Mouse (Mus musculus) limb, embryonic 15.5 days (tissue): ENCODE data around the gene Tat. TPM values are rescaled to one million over a fixed set of nuclear protein-coding genes. Genes with fewer than 3 reads are reported as not detected.

Experiments
- ATAC-seq: fragments of 200-750 bp; cut with Nextera tagmentation; 2 replicates; pipeline ENCODE4 v1.8.0; 2017; ENCODE audit warnings: low read depth, moderate TSS enrichment; ENCODE audit not compliant: insufficient number of reproducible peaks, low FRiP score, low TSS enrichment
- H3K27ac ChIP-seq: fragments of 300-500 bp; sonication (generic); 2 replicates; pipeline ENCODE4 v1.5.1; 2015; ENCODE audit warnings: moderate library complexity, mild to moderate bottlenecking, inconsistent platforms
- H3K27me3 ChIP-seq: fragments of 300-500 bp; sonication (generic); 2 replicates; pipeline ENCODE4 v1.6.1; 2015; ENCODE audit warnings: inconsistent platforms
- H3K36me3 ChIP-seq: fragments of 300-500 bp; sonication (generic); 2 replicates; pipeline ENCODE4 v1.6.1; 2015; ENCODE audit warnings: inconsistent platforms
- H3K4me1 ChIP-seq: fragments of 300-500 bp; sonication (generic); 2 replicates; pipeline ENCODE4 v1.6.1; 2015; ENCODE audit warnings: inconsistent platforms
- H3K4me2 ChIP-seq: fragments of 300-500 bp; sonication (generic); 2 replicates; pipeline ENCODE4 v1.6.1; 2015; ENCODE audit warnings: mild to moderate bottlenecking, inconsistent platforms
- H3K4me3 ChIP-seq: fragments of 300-500 bp; sonication (generic); 2 replicates; pipeline ENCODE4 v1.5.1; 2015; ENCODE audit warnings: mild to moderate bottlenecking, inconsistent platforms
- H3K9ac ChIP-seq: fragments of 300-500 bp; sonication (generic); 2 replicates; pipeline ENCODE4 v1.6.1; 2015; ENCODE audit warnings: inconsistent platforms
- H3K9me3 ChIP-seq: fragments of 300-500 bp; sonication (generic); 2 replicates; pipeline ENCODE4 v1.6.1; 2016; ENCODE audit warnings: inconsistent platforms
- WGBS: fragments of 180-500 bp; shearing (Covaris S2); methylation state at CpG from one replicate; pipeline ENCODE4 v1.1.7; 2015; 5-methylcytosine and 5-hydroxymethylcytosine counted together
- polyA plus RNA-seq: library from polyadenylated mRNA; unstranded; fragments of >200 nt; fragmentation: Nextera tagmentation; extraction: Ambion mirVana; gene quantifications from 2 replicates; pipeline ENCODE4 v1.2.1, GENCODE M21; 2015

Tat gene
- polyA plus RNA-seq, 1 experiment from 2014 or later = not detected

- Histone ChIP-seq H3K4me3 (no peak overlapping the region), H3K27me3 (peaks cover 38% of the 10 kb centered on the region), H3K27ac (no peak overlapping the region), H3K36me3 (no peaks in the 10 kb centered on the region), H3K9ac (no peak overlapping the region), H3K4me2 (no peak overlapping the region), H3K9me3 (no peaks in the 10 kb centered on the region), H3K4me1 (peaks cover 36% of the 10 kb centered on the region)
- no peak for ATAC-seq
- 84% methylated on average over 4 of the region's 4 CpGs for WGBS
These were observed 31.1 kb upstream of the Tat start for GRCm38 (mm10) chr8:109959112-109959511.

DNA sequence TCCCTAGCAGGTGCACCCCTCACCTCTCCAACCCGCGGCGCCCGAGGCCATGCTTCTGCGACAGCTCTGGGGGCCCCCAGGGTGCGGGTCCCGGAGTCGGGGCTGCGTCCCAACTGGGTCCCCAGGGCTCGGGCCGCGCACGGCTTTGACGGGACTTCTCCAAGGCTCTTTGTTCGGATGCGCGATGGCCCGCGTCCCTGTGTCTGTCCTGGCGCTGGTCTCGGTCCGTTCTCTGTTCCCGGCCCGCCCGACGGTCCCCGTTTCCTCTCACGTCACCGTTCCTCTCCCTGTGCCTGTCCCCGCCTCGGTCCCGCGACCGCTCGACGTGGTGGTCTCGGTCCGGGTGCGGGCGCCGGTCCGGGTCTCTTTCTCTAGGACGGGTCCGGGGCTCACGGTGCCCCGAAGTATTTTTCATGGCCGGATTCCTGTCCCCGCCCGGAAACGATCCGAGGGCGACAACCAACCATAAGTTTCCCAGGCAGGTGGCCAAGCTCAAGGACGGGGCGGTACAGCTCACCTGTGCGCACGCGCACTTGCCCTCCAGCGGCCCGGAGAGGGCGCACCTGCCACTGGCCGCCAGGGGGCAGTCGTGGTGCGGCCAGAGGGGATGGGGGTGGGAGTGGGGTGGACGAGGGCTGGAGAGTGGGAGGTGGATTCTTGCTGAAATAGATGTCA, 28.4 kb upstream of the Tat start, which contains the start of gene Marveld3:
Marveld3 (minus strand) TSS at position 511 of the 675 bp plus-strand sequence.
- H3K9me3 ChIP-seq = no peaks in the 10 kb centered on the region
- peak within 1 kb of the TSS; percentile 45 for H3K4me3 ChIP-seq
- H3K4me1 ChIP-seq = peaks cover 32% of the 10 kb centered on the region
- no peak for ATAC-seq
- H3K36me3 ChIP-seq = no peaks in the 10 kb centered on the region
- 3% methylated on average over 64 of the region's 64 CpGs for WGBS
- H3K27ac ChIP-seq = no peak within 1 kb of the TSS
- H3K9ac ChIP-seq = no peak within 1 kb of the TSS
- H3K4me2 ChIP-seq = peak within 1 kb of the TSS; percentile 77
- H3K27me3 ChIP-seq = peaks cover 41% of the 10 kb centered on the region

- Histone ChIP-seq H3K27me3 (peaks cover 41% of the 10 kb centered on the region), H3K4me3 (no peak overlapping the region), H3K4me2 (no peak overlapping the region), H3K36me3 (no peaks in the 10 kb centered on the region), H3K9me3 (no peaks in the 10 kb centered on the region), H3K9ac (no peak overlapping the region), H3K4me1 (peaks cover 23% of the 10 kb centered on the region), H3K27ac (no peak overlapping the region)
- ATAC-seq = no peak
- WGBS = 66% methylated on average over 9 of the region's 9 CpGs
These were observed 27.3 kb upstream of the Tat start for GRCm38 (mm10) chr8:109962896-109963295.

GRCm38 (mm10) chr8:109963421-109963820, 26.8 kb upstream of the Tat start:
- no peak overlapping the region for H3K27ac ChIP-seq
- no peak overlapping the region for H3K9ac ChIP-seq
- no peak overlapping the region for H3K4me3 ChIP-seq
- WGBS = 57% methylated on average over 13 of the region's 13 CpGs
- peaks cover 46% of the 10 kb centered on the region for H3K27me3 ChIP-seq
- no peaks in the 10 kb centered on the region for H3K9me3 ChIP-seq
- no peaks in the 10 kb centered on the region for H3K36me3 ChIP-seq
- H3K4me1 ChIP-seq = peaks cover 17% of the 10 kb centered on the region
- H3K4me2 ChIP-seq = no peak overlapping the region
- no peak for ATAC-seq

GRCm38 (mm10) chr8:109964106-109964505, 26.1 kb upstream of the Tat start:
- no peak for ATAC-seq
- Histone ChIP-seq H3K9ac (no peak overlapping the region), H3K27ac (no peak overlapping the region), H3K36me3 (no peaks in the 10 kb centered on the region), H3K27me3 (peaks cover 53% of the 10 kb centered on the region), H3K4me1 (peaks cover 16% of the 10 kb centered on the region), H3K9me3 (no peaks in the 10 kb centered on the region), H3K4me2 (no peak overlapping the region), H3K4me3 (no peak overlapping the region)
- WGBS = 63% methylated on average over 4 of the region's 4 CpGs

DNA sequence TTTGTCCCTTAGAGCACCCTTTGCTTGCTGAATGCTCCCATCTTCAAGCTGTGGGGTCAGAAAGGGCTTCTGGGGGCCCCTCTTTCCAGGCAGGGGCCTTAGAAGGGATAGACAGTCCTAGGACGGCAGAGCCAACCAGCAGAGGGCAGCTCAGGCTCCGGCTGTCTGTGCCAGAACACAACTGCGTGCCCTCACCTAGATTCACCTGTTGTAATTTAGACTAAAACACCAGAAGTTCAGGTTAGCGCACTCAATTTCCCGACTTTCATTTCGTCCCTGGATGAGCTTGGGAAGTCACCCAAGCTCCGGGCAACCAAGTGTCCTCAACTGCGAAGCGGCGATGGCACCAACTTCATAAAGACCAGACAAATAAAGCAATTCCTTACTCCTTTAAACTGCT, 21.4 kb upstream of the Tat start:
- Histone ChIP-seq H3K4me2 (no peak overlapping the region), H3K36me3 (no peaks in the 10 kb centered on the region), H3K4me3 (no peak overlapping the region), H3K9ac (no peak overlapping the region), H3K4me1 (no peaks in the 10 kb centered on the region), H3K27ac (no peak overlapping the region), H3K9me3 (no peaks in the 10 kb centered on the region), H3K27me3 (peaks cover 26% of the 10 kb centered on the region)
- 54% methylated on average over 10 of the region's 10 CpGs for WGBS
- no peak for ATAC-seq

GRCm38 (mm10) chr8:109970323-109970722, 19.9 kb upstream of the Tat start:
- H3K27ac ChIP-seq = no peak overlapping the region

GRCm38 (mm10) chr8:109972901-109973300, 17.3 kb upstream of the Tat start:
- ATAC-seq = no peak
- WGBS = 77% methylated on average over 4 of the region's 4 CpGs
- no peaks in the 10 kb centered on the region for H3K4me1 ChIP-seq
- no peak overlapping the region for H3K4me3 ChIP-seq
- H3K9ac ChIP-seq = no peak overlapping the region
- no peak overlapping the region for H3K27ac ChIP-seq
- no peaks in the 10 kb centered on the region for H3K36me3 ChIP-seq
- H3K4me2 ChIP-seq = no peak overlapping the region
- H3K27me3 ChIP-seq = peaks cover 22% of the 10 kb centered on the region
- H3K9me3 ChIP-seq = no peaks in the 10 kb centered on the region

More at GRCm38 (mm10) chr8:109970323-109970722, 19.9 kb upstream of the Tat start:
- peaks cover 23% of the 10 kb centered on the region for H3K27me3 ChIP-seq
- ATAC-seq = no peak
- H3K4me2 ChIP-seq = no peak overlapping the region
- H3K4me3 ChIP-seq = no peak overlapping the region
- H3K4me1 ChIP-seq = no peaks in the 10 kb centered on the region
- no peaks in the 10 kb centered on the region for H3K36me3 ChIP-seq
- no peaks in the 10 kb centered on the region for H3K9me3 ChIP-seq
- no peak overlapping the region for H3K9ac ChIP-seq
- WGBS = 9% methylated on average over 9 of the region's 9 CpGs

- H3K4me3 ChIP-seq = no peak overlapping the region
- H3K27ac ChIP-seq = no peak overlapping the region
- H3K4me2 ChIP-seq = no peak overlapping the region
- ATAC-seq = no peak
- no peaks in the 10 kb centered on the region for H3K4me1 ChIP-seq
- no peaks in the 10 kb centered on the region for H3K9me3 ChIP-seq
- H3K27me3 ChIP-seq = no peaks in the 10 kb centered on the region
- H3K36me3 ChIP-seq = no peaks in the 10 kb centered on the region
- no peak overlapping the region for H3K9ac ChIP-seq
- WGBS = 71% methylated on average over 6 of the region's 6 CpGs
These were observed 10.9 kb upstream of the Tat start for GRCm38 (mm10) chr8:109979339-109979738.

GRCm38 (mm10) chr8:109982386-109983105, 7.7 kb upstream of the Tat start:
- Histone ChIP-seq H3K27me3 (no peaks in the 10 kb centered on the region), H3K4me1 (0 out of 2 replicates have a peak, but pooled peaks cover 7% of the 10 kb centered on the region), H3K9me3 (no peaks in the 10 kb centered on the region), H3K36me3 (no peaks in the 10 kb centered on the region), H3K9ac (no peak overlapping the region), H3K4me3 (no peak overlapping the region), H3K4me2 (no peak overlapping the region), H3K27ac (no peak overlapping the region)
- ATAC-seq = no peak
- 71% methylated on average over 15 of the region's 15 CpGs for WGBS

- Histone ChIP-seq H3K4me2 (no peak overlapping the region), H3K36me3 (no peaks in the 10 kb centered on the region), H3K9ac (no peak overlapping the region), H3K4me3 (no peak overlapping the region), H3K27ac (no peak overlapping the region), H3K27me3 (no peaks in the 10 kb centered on the region), H3K9me3 (no peaks in the 10 kb centered on the region), H3K4me1 (0 out of 2 replicates have a peak, but pooled peaks cover 7% of the 10 kb centered on the region)
- 37% methylated on average over 5 of the region's 5 CpGs for WGBS
- no peak for ATAC-seq
These were observed 6.3 kb upstream of the Tat start for GRCm38 (mm10) chr8:109983944-109984343.

DNA sequence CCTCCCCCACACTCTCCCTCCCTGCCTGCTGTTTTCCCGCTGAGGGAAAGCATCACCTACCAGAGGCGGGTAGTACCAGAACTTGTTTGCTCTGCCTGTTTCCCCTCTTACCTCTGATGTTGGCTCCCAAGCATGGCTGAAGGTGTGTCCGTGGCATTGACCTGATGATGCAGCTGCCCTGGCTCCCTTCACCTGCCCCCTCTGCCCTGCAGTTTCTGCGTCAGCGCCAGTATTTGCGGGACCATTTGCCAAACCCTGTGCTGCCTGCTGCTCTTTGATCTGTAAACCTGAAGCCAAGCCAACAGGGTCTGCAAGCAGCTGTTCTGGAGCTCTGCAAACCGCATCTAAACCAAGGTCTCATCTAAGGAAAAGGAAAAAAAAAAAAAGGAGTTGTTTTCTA, 3.9 kb upstream of the Tat start:
- no peak overlapping the region for H3K27ac ChIP-seq
- no peak overlapping the region for H3K9ac ChIP-seq
- 0 out of 2 replicates have a peak, but pooled peaks cover 7% of the 10 kb centered on the region for H3K4me1 ChIP-seq
- H3K9me3 ChIP-seq = no peaks in the 10 kb centered on the region
- H3K4me2 ChIP-seq = no peak overlapping the region
- H3K36me3 ChIP-seq = no peaks in the 10 kb centered on the region
- no peaks in the 10 kb centered on the region for H3K27me3 ChIP-seq
- no peak overlapping the region for H3K4me3 ChIP-seq
- 45% methylated on average over 7 of the region's 7 CpGs for WGBS
- no peak for ATAC-seq
